Mouse (Mus musculus): ENCODE measurements at regions not wholly inside any gene's neighbourhood (a gene's known extent, or its start where the extent isn't known, plus 50 kb on each side); places are given as distances from the start of the nearest gene placed in this dataset.

DNA sequence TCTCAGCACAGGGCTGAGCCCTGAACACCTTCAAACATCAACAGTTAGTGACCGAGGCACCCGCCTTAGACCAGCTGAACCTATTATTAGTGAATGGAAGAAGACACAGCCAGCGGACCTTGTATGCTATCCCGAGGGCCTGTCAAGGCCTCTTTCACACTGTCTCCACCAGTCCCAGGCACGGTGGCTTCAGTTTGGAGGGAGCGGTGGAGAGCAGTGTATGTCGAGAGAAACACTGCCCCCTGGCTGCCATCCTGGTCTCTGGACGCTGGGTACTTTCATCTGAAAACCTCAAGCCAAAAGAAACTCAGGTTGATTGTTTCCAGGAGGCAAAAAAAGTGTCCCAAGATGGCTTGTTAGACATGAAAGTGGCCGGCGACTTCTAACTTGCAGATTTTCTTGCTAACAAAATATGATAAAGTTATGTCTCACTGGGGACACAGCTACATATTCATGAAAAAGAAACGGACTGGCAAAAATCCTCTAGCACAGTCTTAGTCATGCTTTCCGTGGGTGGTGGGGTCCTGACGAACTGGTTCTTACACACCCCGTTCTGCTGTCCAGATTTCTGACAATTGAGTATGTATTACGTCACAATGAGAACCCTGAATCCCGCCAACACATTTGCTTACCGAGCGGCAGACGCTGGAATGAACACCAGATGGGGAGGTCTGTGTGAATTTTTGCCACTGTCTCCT lies 57.2 kb upstream of the Igfbp7 start:
- no peak overlapping the region for H3K9ac ChIP-seq (ENCODE audit: low read length)
- H3K36me3 ChIP-seq (ENCODE audit: control insufficient read depth, insufficient read depth, low read length), result no peaks in the 10 kb centered on the region
- H3K27ac ChIP-seq (replicated peaks), result no peak overlapping the region
- WGBS, result 53% methylated on average over 19 of the region's 19 CpGs
- no peaks in the 10 kb centered on the region for H3K9me3 ChIP-seq (ENCODE audit: control insufficient read depth, low read length)
- DNase-seq (ENCODE audit: low spot score), result peak; percentile 65
- TF ChIP-seq CTCF (IDR thresholded peaks at IDR 0.05; ENCODE audit: low read depth) (peak; percentile 78), EP300 (optimal IDR thresholded peaks at IDR 0.05) (no peak)
- H3K4me2 ChIP-seq (replicated peaks; ENCODE audit: low read depth), result no peak overlapping the region
- H3K4me3 ChIP-seq (ENCODE audit: low read depth, low read length), result no peak overlapping the region
- ATAC-seq (ENCODE audit: low FRiP score, low TSS enrichment), result peak; percentile 58; the same call in 1 of the 2 replicates
- H3K27me3 ChIP-seq (ENCODE audit: control insufficient read depth, insufficient read depth, low read length), result no peaks in the 10 kb centered on the region
- no peaks in the 10 kb centered on the region for H3K4me1 ChIP-seq (replicated peaks; ENCODE audit: control insufficient read depth, insufficient read depth)

DNA sequence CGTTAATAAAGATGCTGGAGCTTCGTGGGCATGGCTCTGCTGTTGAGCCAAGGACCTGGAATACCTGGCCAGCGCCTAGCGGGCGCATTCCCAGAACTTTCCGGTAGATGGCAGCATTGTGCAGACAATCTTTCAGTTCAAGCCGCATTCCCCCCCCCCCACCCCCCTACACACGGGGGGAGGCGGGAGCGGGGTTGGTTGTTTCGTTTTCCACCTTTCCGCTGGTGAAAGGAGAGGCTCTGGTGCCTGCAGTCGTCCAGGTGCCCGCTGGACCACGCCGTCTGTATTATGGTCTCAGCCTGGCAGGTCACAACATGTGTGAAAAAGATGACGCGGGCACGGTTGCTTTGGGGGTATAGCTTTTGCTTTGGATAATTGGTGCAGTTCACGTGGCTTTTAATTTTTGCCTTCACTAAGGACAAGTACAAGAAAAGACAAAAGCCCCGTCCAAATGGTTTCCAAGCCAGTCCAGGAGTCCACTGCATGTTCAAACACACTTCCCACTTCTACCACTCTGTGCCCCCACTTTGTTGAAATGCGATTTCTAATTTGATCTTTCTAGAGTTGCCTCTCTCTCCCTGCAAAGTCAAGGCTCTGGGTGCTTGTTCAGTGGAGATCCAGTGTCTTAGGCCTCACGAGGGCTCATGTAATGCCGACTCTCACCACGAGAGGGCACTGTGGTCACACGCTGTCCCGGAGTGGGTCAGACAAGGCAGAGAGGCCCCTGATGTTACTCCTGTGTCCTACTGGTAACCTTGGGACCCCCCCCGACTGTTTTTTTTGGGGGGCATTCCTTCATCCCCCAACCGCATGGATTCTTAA lies 52.3 kb upstream of the Igfbp7 start:
- DNase-seq (ENCODE audit: low spot score) (peak; percentile 94), ATAC-seq (ENCODE audit: low FRiP score, low TSS enrichment) (peak; percentile 93)
- H3K9me3 ChIP-seq (ENCODE audit: control insufficient read depth, low read length), result no peaks in the 10 kb centered on the region
- peak overlapping the region; percentile 41; the same call in 1 of the 2 replicates for H3K9ac ChIP-seq (ENCODE audit: low read length)
- H3K27me3 ChIP-seq (ENCODE audit: control insufficient read depth, insufficient read depth, low read length), result no peaks in the 10 kb centered on the region
- no peaks in the 10 kb centered on the region for H3K36me3 ChIP-seq (ENCODE audit: control insufficient read depth, insufficient read depth, low read length)
- no peaks in the 10 kb centered on the region for H3K4me1 ChIP-seq (replicated peaks; ENCODE audit: control insufficient read depth, insufficient read depth)
- peak overlapping the region; percentile 56 for H3K27ac ChIP-seq (replicated peaks)
- peak overlapping the region; percentile 51 for H3K4me3 ChIP-seq (ENCODE audit: low read depth, low read length)
- H3K4me2 ChIP-seq (replicated peaks; ENCODE audit: low read depth), result peak overlapping the region; percentile 58
- 1% methylated on average over 29 of the region's 29 CpGs for WGBS
- no peak for TF ChIP-seq EP300 (optimal IDR thresholded peaks at IDR 0.05)
- TF ChIP-seq CTCF (IDR thresholded peaks at IDR 0.05; ENCODE audit: low read depth), result peak; percentile 99
